ENCODE assay signal across 14 mouse cellular contexts in the genomic region with DNA sequence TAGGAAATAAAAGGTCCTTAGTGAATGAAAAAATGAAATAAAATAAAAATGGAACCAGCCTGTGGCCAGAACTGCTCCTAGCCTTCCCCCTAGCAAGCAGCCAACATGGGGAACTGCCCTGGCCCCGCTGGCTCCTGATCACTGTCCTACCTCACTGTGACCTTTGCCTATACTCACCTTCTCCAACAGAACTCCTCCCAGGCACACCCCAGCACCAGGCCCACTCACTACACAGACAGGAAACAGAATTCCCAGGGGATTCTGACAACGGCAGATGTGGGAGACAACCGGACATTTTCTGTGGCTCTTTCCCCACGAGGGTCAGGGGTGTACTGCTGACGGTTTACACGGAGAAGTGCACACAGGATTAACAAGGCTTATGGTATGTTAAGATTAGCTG. TPM values are rescaled to one million over a fixed set of nuclear protein-coding genes. Genes with fewer than 3 reads are reported as not detected.
DNase-seq lines count a peak whose midpoint lies in the region; ATAC-seq and TF ChIP-seq lines count a peak whose summit lies in the region.
"Had no signal": no experiment of that assay in that cellular context is flagged by ENCODE, and none has a peak within 500 bp of the region (broad histone marks: within the 10 kb centered on the region; RNA-seq: fewer than 3 reads in every experiment).

No protein-coding gene starts in this region.

- WGBS in heart, embryonic 15.5 days, result 65% methylated on average over 6 of the region's 6 CpGs
- 60% methylated on average over 6 of the region's 6 CpGs for WGBS in lung, embryonic 15.5 days
- 60% methylated on average over 6 of the region's 6 CpGs for WGBS in stomach, embryonic 14.5 days
- 69% methylated on average over 6 of the region's 6 CpGs for WGBS in neural tube, embryonic 15.5 days

- ATAC-seq in heart, embryonic 15.5 days (replicated peaks; ENCODE audit: insufficient number of reproducible peaks, insufficient read depth, low FRiP score, low read depth), result no peak
- ATAC-seq in lung, embryonic 15.5 days (ENCODE audit: borderline replicate concordance, extremely low read depth, low FRiP score, low TSS enrichment), result no peak
- no peak for ATAC-seq in stomach, embryonic 14.5 days (ENCODE audit: insufficient number of reproducible peaks, insufficient read depth, low FRiP score, low read depth)
- no peak for ATAC-seq in neural tube, embryonic 15.5 days (ENCODE audit: low FRiP score)
- ATAC-seq: forebrain, postnatal 0 days had no signal

- no peak for DNase-seq in heart, adult 11 months
- no peak for DNase-seq in lung, postnatal 36 days
- DNase-seq in ES-E14 (ENCODE audit: low read depth, low spot score), result no peak
- DNase-seq in left cerebral cortex, postnatal 14 days (ENCODE audit: low spot score in 2 of 2), result no peak
- DNase-seq: cerebellum, adult 2 months; forebrain, postnatal 0 days; kidney, postnatal 4 days; lung, adult 2 months had no signal

- peak overlapping the region; percentile 21 for H3K27ac ChIP-seq in heart, embryonic 15.5 days
- peak overlapping the region; percentile 70 for H3K27ac ChIP-seq in lung, embryonic 15.5 days
- peak overlapping the region; percentile 70; the same call in 1 of the 2 replicates for H3K27ac ChIP-seq in ES-E14 (ENCODE audit: insufficient read depth, low read depth, low read length, poor library complexity, severe bottlenecking)
- peak overlapping the region; percentile 27; the same call in 1 of the 2 replicates for H3K27ac ChIP-seq in stomach, embryonic 14.5 days (ENCODE audit: low read length)
- no peak overlapping the region for H3K27ac ChIP-seq in neural tube, embryonic 15.5 days (replicated peaks)
- H3K27ac ChIP-seq: hindbrain, embryonic 14.5 days had no signal

- in situ Hi-C loops in ES-E14 (cut with MboI; ENCODE audit: low sequenced_read_pairs in 2 of 2, unreplicated experiment in 2 of 2), result no loop called here

- peaks cover 79% of the 10 kb centered on the region for H3K4me1 ChIP-seq in heart, embryonic 15.5 days (replicated peaks)
- H3K4me1 ChIP-seq in lung, embryonic 15.5 days, result peaks cover 71% of the 10 kb centered on the region
- H3K4me1 ChIP-seq in ES-E14 (ENCODE audit: control insufficient read depth in 2 of 2, insufficient read depth in 2 of 2, low read length in 2 of 2, poor library complexity in 1 of 2), result peaks cover 12 to 18% of the 10 kb centered on the region in 2 experiments
- peaks cover 16% of the 10 kb centered on the region; the same call in 1 of the 2 replicates for H3K4me1 ChIP-seq in stomach, embryonic 14.5 days (ENCODE audit: control insufficient read depth, insufficient read depth, low read length)
- peaks cover 30% of the 10 kb centered on the region for H3K4me1 ChIP-seq in neural tube, embryonic 15.5 days

- no peaks in the 10 kb centered on the region for H3K27me3 ChIP-seq in heart, embryonic 15.5 days
- H3K27me3 ChIP-seq in lung, embryonic 15.5 days, result peaks cover 19% of the 10 kb centered on the region
- 0 out of 2 replicates have a peak, but pooled peaks cover under 1% of the 10 kb centered on the region for H3K27me3 ChIP-seq in stomach, embryonic 14.5 days (ENCODE audit: control insufficient read depth, insufficient read depth, low read length)
- peaks cover 17% of the 10 kb centered on the region for H3K27me3 ChIP-seq in neural tube, embryonic 15.5 days (replicated peaks)

- H3K9ac ChIP-seq in heart, embryonic 15.5 days, result peak overlapping the region; percentile 24; the same call in 1 of the 2 replicates
- no peak overlapping the region for H3K9ac ChIP-seq in lung, embryonic 15.5 days
- peak overlapping the region; percentile 9; the same call in 1 of the 2 replicates for H3K9ac ChIP-seq in ES-E14 (ENCODE audit: insufficient read depth, low read depth, low read length, poor library complexity, severe bottlenecking)
- H3K9ac ChIP-seq in stomach, embryonic 14.5 days (replicated peaks; ENCODE audit: low read depth, low read length), result no peak overlapping the region
- H3K9ac ChIP-seq in neural tube, embryonic 15.5 days (replicated peaks), result no peak overlapping the region
- H3K9ac ChIP-seq: forebrain, postnatal 0 days; hindbrain, embryonic 14.5 days had no signal

- H3K4me2 ChIP-seq in heart, embryonic 15.5 days, result no peak overlapping the region
- H3K4me2 ChIP-seq in lung, embryonic 15.5 days, result no peak overlapping the region
- no peak overlapping the region for H3K4me2 ChIP-seq in stomach, embryonic 14.5 days (replicated peaks; ENCODE audit: low read depth, low read length)
- no peak overlapping the region for H3K4me2 ChIP-seq in neural tube, embryonic 15.5 days
- H3K4me2 ChIP-seq: hindbrain, embryonic 14.5 days; limb, embryonic 13.5 days had no signal

- no peaks in the 10 kb centered on the region for H3K9me3 ChIP-seq in heart, embryonic 15.5 days (replicated peaks)
- H3K9me3 ChIP-seq in lung, embryonic 15.5 days, result no peaks in the 10 kb centered on the region
- H3K9me3 ChIP-seq in ES-E14 (ENCODE audit: control insufficient read depth, insufficient read depth, low read depth, low read length), result no peaks in the 10 kb centered on the region
- no peaks in the 10 kb centered on the region for H3K9me3 ChIP-seq in stomach, embryonic 14.5 days (ENCODE audit: control insufficient read depth, low read depth, low read length)
- no peaks in the 10 kb centered on the region for H3K9me3 ChIP-seq in neural tube, embryonic 15.5 days (replicated peaks)
- H3K9me3 ChIP-seq: limb, embryonic 13.5 days had no signal

- no peak overlapping the region for H3K4me3 ChIP-seq in heart, embryonic 15.5 days
- H3K4me3 ChIP-seq in lung, embryonic 15.5 days, result no peak overlapping the region
- H3K4me3 ChIP-seq in ES-E14 (ENCODE audit: insufficient read depth in 1 of 2, low read depth in 1 of 2, low read length in 2 of 2, poor library complexity in 1 of 2, severe bottlenecking in 1 of 2), result peak overlapping the region; percentile 41 to 51
- no peak overlapping the region for H3K4me3 ChIP-seq in stomach, embryonic 14.5 days (ENCODE audit: low read depth, low read length)
- no peak overlapping the region for H3K4me3 ChIP-seq in neural tube, embryonic 15.5 days (replicated peaks)
- H3K4me3 ChIP-seq: limb, embryonic 13.5 days had no signal

- intact Hi-C loops in left cerebral cortex, postnatal 14 days (cut with DNase I), result loop anchor here (10.0 kb wide), 1 partner anchor 108 kb away; no protein-coding TSS in a partner anchor

- no peaks in the 10 kb centered on the region for H3K36me3 ChIP-seq in heart, embryonic 15.5 days
- no peaks in the 10 kb centered on the region for H3K36me3 ChIP-seq in lung, embryonic 15.5 days
- peaks cover 2% of the 10 kb centered on the region; the same call in 1 of the 2 replicates for H3K36me3 ChIP-seq in ES-E14 (ENCODE audit: control insufficient read depth, insufficient read depth, low read length, poor library complexity, severe bottlenecking)
- no peaks in the 10 kb centered on the region for H3K36me3 ChIP-seq in stomach, embryonic 14.5 days (ENCODE audit: control insufficient read depth, insufficient read depth, low read length)
- no peaks in the 10 kb centered on the region for H3K36me3 ChIP-seq in neural tube, embryonic 15.5 days
- H3K36me3 ChIP-seq: limb, embryonic 13.5 days had no signal

TF ChIP-seq in ES-E14, 5 proteins besides CTCF, POLR2A, EP300 and RAD21:
- TF ChIP-seq ZNF384 (IDR thresholded peaks at IDR 0.05; ENCODE audit: low read depth, low read length) (no peak), HCFC1 (IDR thresholded peaks at IDR 0.05; ENCODE audit: borderline replicate concordance, insufficient read depth, low read length) (no peak), CHD2 (IDR thresholded peaks at IDR 0.05; ENCODE audit: low read depth, low read length) (no peak), ZC3H11A (IDR thresholded peaks at IDR 0.05; ENCODE audit: borderline replicate concordance, low read depth, low read length) (no peak), MAFK (IDR thresholded peaks at IDR 0.05; ENCODE audit: insufficient read depth, low read depth, low read length) (no peak)

RNA-seq across cellular contexts. Expression of gene Ezr, which starts 5.5 kb away (rescaled TPM):
- polyA plus RNA-seq in heart, embryonic 15.5 days (2015; fragmentation: Nextera tagmentation; extraction: Ambion mirVana), result 109 and 136 TPM in 2 replicates
- polyA plus RNA-seq in lung, embryonic 15.5 days (2015; fragmentation: Nextera tagmentation; extraction: Ambion mirVana), result 125 and 140 TPM in 2 replicates
- total RNA-seq in ES-E14 (2012; rRNA removed), result 131 and 180 TPM in 2 replicates
- 176 and 199 TPM in 2 replicates for polyA plus RNA-seq in stomach, embryonic 14.5 days (2014; fragmentation: Nextera tagmentation; extraction: Ambion mirVana)
- polyA plus RNA-seq in neural tube, embryonic 15.5 days (2015; fragmentation: Nextera tagmentation; extraction: Ambion mirVana), result 48.0 and 90.3 TPM in 2 replicates
- 10 to 100 TPM; 43.6 to 47.9 TPM for total RNA-seq in left cerebral cortex, postnatal 14 days (2021)

Comparison
In these comparisons a context has a peak if more than half of its experiments do, and no peak if none do; other contexts are left out.
1. H3K4me3 ChIP-seq: peak in ES-E14 (2 of 2); none in heart, embryonic 15.5 days (single experiment), lung, embryonic 15.5 days (single experiment), stomach, embryonic 14.5 days (single experiment) and neural tube, embryonic 15.5 days (single experiment).
2. H3K9ac ChIP-seq: peak in heart, embryonic 15.5 days (single experiment) and ES-E14 (single experiment); none in lung, embryonic 15.5 days (single experiment), stomach, embryonic 14.5 days (single experiment) and neural tube, embryonic 15.5 days (single experiment).